Mouse (Mus musculus): ENCODE data around the gene Esrrg.

- TF ChIP-seq GATA1 (IDR thresholded peaks at IDR 0.05; ENCODE audit: borderline replicate concordance, low read length) (no peak), FLI1 (IDR thresholded peaks at IDR 0.05; ENCODE audit: low read length) (no peak)
Observed at GRCm38 (mm10) chr1:187832851-187833250, 224.3 kb downstream of the Esrrg start.

Measured in megakaryocyte, embryonic 14.5 days (primary cell).